Mouse (Mus musculus) heart, embryonic 11.5 days (tissue): ENCODE data around the gene Cdk17. TPM values are rescaled to one million over a fixed set of nuclear protein-coding genes. Genes with fewer than 3 reads are reported as not detected.

Experiments
- ATAC-seq: fragments of 200-750 bp; cut with Nextera tagmentation; replicated peaks from 2 replicates; pipeline ENCODE4 v1.8.0; 2017; ENCODE audit warnings: moderate library complexity; ENCODE audit not compliant: insufficient number of reproducible peaks, low FRiP score, low TSS enrichment
- H3K27ac ChIP-seq: fragments of 300-500 bp; sonication (generic); 2 replicates; pipeline ENCODE4 v1.5.1; 2014; ENCODE audit warnings: mild to moderate bottlenecking, low read depth, low read length
- H3K27me3 ChIP-seq: fragments of 300-500 bp; sonication (generic); 2 replicates; pipeline ENCODE4 v1.6.1; 2014; ENCODE audit warnings: mild to moderate bottlenecking, low read length, mixed read lengths; ENCODE audit not compliant: control insufficient read depth, insufficient read depth
- H3K36me3 ChIP-seq: fragments of 300-500 bp; sonication (generic); 2 replicates; pipeline ENCODE4 v1.6.1; 2014; ENCODE audit warnings: mild to moderate bottlenecking, low read length, moderate library complexity, mixed read lengths; ENCODE audit not compliant: control insufficient read depth, insufficient read depth
- H3K4me1 ChIP-seq: fragments of 300-500 bp; sonication (generic); 2 replicates; pipeline ENCODE4 v1.6.1; 2014; ENCODE audit warnings: low read length; ENCODE audit not compliant: control insufficient read depth, insufficient read depth
- H3K4me2 ChIP-seq: fragments of 300-500 bp; sonication (generic); 2 replicates; pipeline ENCODE4 v1.6.1; 2014; ENCODE audit warnings: mild to moderate bottlenecking, moderate library complexity
- H3K4me3 ChIP-seq: fragments of 300-500 bp; sonication (generic); 2 replicates; pipeline ENCODE4 v1.5.1; 2014; ENCODE audit warnings: low read depth, low read length
- H3K9ac ChIP-seq: fragments of 300-500 bp; sonication (generic); 2 replicates; pipeline ENCODE4 v1.6.1; 2014; ENCODE audit warnings: mild to moderate bottlenecking, low read depth, low read length, moderate library complexity
- H3K9me3 ChIP-seq: fragments of 300-500 bp; sonication (generic); replicated peaks from 2 replicates; pipeline ENCODE4 v1.6.1; 2016; ENCODE audit warnings: low read length; ENCODE audit not compliant: control insufficient read depth
- WGBS: fragments of 180-500 bp; shearing (Covaris S2); extraction: QIAGEN DNeasy Blood & Tissue Kit; methylation state at CpG from one replicate; pipeline ENCODE4 v1.1.7; 2014; ENCODE audit not compliant: insufficient replicate concordance; 5-methylcytosine and 5-hydroxymethylcytosine counted together
- polyA plus RNA-seq: library from polyadenylated mRNA; unstranded; fragments of >200 nt; fragmentation: Nextera tagmentation; extraction: Ambion mirVana; gene quantifications from 2 replicates; pipeline ENCODE4 v1.2.1, GENCODE M21; 2014

Gene Cdk17
- polyA plus RNA-seq, 1 experiment from 2014 or later: 21.0 TPM

DNA sequence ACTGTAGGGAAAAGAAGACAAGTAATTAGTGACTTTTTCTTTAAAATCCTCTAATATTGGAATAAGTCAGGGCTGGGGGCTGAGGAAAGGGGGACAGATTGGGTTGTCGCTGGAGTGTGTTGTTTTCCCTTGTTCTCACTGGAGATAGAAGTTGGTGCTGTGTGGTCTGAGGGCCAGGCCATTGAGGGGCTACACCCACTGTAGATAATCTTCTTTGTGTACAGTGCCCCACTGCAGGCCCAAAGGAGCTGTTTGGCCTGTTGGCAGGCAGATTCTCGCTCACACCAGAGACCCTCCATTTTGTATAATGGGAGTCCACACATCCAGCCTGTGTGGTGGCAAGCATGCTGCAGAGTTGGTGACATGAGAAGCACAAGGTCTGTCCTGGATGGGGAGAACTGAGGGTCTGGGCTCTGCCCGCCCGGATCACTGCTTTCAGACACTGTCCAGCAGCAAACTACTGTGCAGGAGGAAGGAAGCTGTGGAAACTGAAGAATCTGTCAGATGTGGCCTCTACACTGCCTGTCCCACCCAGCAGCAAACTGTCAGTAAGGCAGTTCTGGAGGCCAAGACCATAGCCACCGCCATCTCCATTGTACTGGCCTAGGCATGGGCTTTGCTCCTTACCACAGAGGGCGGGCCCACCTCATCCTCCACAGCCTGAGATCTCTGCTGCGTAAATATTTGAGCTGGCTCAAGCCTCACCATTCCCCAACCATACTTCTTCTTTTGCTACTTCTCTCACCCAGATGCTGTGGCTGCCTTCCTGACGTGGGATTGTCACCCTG, 30.0 kb downstream of the Cdk17 start:
- Histone ChIP-seq H3K9ac (0 out of 2 replicates have a peak overlapping the region, but pooled peaks have one; percentile 34), H3K9me3 (no peaks in the 10 kb centered on the region), H3K27me3 (no peaks in the 10 kb centered on the region), H3K4me1 (peaks cover 46% of the 10 kb centered on the region), H3K36me3 (no peaks in the 10 kb centered on the region), H3K4me2 (no peak overlapping the region; the same call in 1 of the 2 replicates), H3K27ac (peak overlapping the region; percentile 54), H3K4me3 (no peak overlapping the region)
- ATAC-seq: peak; percentile 37; the same call in 1 of the 2 replicates
- 63% methylated on average over 8 of the region's 8 CpGs for WGBS

DNA sequence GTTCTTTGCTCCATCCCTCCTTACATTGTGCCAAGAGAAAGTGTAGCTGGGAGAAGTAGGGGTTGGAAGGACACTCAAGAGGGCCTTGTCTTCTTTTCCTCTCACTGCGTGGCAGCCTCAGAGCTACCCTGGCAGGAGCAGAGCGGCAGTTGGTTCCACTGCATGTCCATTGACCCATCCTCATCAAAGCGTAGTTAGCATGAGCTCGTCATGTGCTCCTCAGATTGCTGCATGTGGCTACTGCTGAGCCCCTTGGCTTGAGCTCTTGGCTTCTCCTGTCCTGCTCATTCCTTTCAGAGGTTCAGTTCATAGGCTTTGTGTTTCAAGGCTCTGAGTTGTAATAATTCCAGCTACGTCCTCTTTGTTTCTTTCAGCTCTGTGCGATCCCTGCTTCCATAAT, 36.4 kb downstream of the Cdk17 start:
- Histone ChIP-seq H3K4me2 (no peak overlapping the region), H3K36me3 (peaks cover 4% of the 10 kb centered on the region; the same call in 1 of the 2 replicates), H3K9me3 (no peaks in the 10 kb centered on the region), H3K4me3 (no peak overlapping the region), H3K9ac (no peak overlapping the region), H3K4me1 (peaks cover 23% of the 10 kb centered on the region), H3K27me3 (no peaks in the 10 kb centered on the region), H3K27ac (no peak overlapping the region)
- no peak for ATAC-seq
- WGBS: 93% methylated on average over 6 of the region's 6 CpGs

GRCm38 (mm10) chr10:93198958-93199357, 38.3 kb downstream of the Cdk17 start:
- H3K9me3 ChIP-seq: no peaks in the 10 kb centered on the region
- no peak overlapping the region for H3K27ac ChIP-seq
- WGBS: 71% methylated on average over 3 of the region's 3 CpGs
- H3K36me3 ChIP-seq: peaks cover 4% of the 10 kb centered on the region; the same call in 1 of the 2 replicates
- H3K4me2 ChIP-seq: no peak overlapping the region
- no peak for ATAC-seq
- no peak overlapping the region for H3K4me3 ChIP-seq
- H3K27me3 ChIP-seq: no peaks in the 10 kb centered on the region
- H3K4me1 ChIP-seq: peaks cover 15% of the 10 kb centered on the region
- no peak overlapping the region for H3K9ac ChIP-seq

GRCm38 (mm10) chr10:93201846-93202458, 41.3 kb downstream of the Cdk17 start:
- no peaks in the 10 kb centered on the region for H3K9me3 ChIP-seq
- no peak overlapping the region for H3K4me3 ChIP-seq
- peaks cover 3% of the 10 kb centered on the region; the same call in 1 of the 2 replicates for H3K4me1 ChIP-seq
- no peaks in the 10 kb centered on the region for H3K27me3 ChIP-seq
- no peak for ATAC-seq
- H3K27ac ChIP-seq: no peak overlapping the region
- no peak overlapping the region for H3K4me2 ChIP-seq
- peaks cover 4% of the 10 kb centered on the region; the same call in 1 of the 2 replicates for H3K36me3 ChIP-seq
- no peak overlapping the region for H3K9ac ChIP-seq
- 86% methylated on average over 6 of the region's 6 CpGs for WGBS

GRCm38 (mm10) chr10:93205287-93205956, 44.7 kb downstream of the Cdk17 start:
- Histone ChIP-seq H3K36me3 (no peaks in the 10 kb centered on the region), H3K4me1 (peaks cover 6% of the 10 kb centered on the region; the same call in 1 of the 2 replicates), H3K4me3 (no peak overlapping the region), H3K9me3 (no peaks in the 10 kb centered on the region), H3K4me2 (no peak overlapping the region), H3K27ac (no peak overlapping the region), H3K9ac (no peak overlapping the region), H3K27me3 (no peaks in the 10 kb centered on the region)
- no peak for ATAC-seq
- WGBS: 85% methylated on average over 4 of the region's 4 CpGs

DNA sequence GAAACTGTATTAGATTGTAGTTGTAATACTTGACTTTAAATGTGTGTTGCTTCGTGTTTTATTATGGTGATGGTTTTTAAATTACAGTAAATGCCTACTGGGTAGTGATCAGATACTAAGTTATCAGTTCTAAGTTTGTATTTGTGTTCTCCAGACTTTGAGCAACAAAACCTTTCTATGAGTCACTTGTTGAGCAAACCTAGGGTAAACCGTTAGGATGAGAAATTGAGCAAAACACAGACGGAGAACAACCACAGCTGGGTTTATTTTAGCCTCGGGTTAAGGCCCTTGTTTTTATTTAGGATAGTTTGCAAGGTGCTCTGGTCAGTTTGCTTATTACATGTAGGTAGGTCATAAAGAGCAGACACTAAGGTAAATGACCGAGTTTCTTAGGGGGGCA, 46.5 kb downstream of the Cdk17 start:
- WGBS: 81% methylated on average over 5 of the region's 5 CpGs
- no peaks in the 10 kb centered on the region for H3K27me3 ChIP-seq
- no peak overlapping the region for H3K27ac ChIP-seq
- ATAC-seq: no peak
- peaks cover 6% of the 10 kb centered on the region; the same call in 1 of the 2 replicates for H3K4me1 ChIP-seq
- no peak overlapping the region for H3K4me3 ChIP-seq
- peaks cover 4% of the 10 kb centered on the region; the same call in 1 of the 2 replicates for H3K36me3 ChIP-seq
- no peaks in the 10 kb centered on the region for H3K9me3 ChIP-seq
- H3K4me2 ChIP-seq: no peak overlapping the region
- no peak overlapping the region for H3K9ac ChIP-seq

DNA sequence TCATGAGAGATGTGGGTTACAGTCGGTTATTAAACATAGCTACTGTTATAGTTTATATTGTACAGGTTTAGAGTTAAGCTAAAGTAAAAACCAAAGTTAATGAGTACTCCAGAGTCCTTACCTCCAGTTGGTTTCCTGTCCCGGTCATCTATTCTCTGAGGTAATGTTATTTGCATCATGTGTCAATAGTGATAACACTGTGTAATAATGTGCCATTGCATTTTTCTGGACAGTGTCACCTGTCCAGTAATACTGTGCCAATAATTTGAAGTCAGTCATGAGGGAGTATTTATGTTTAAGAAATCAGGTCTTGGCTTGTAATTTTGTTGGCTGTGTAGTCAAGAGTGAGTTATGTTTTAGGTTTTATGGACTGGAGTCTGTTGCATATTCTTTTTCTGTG, 52.0 kb downstream of the Cdk17 start:
- peaks cover 31% of the 10 kb centered on the region for H3K36me3 ChIP-seq
- WGBS: 84% methylated on average over 2 of the region's 2 CpGs
- ATAC-seq: no peak

GRCm38 (mm10) chr10:93213339-93213738, 52.7 kb downstream of the Cdk17 start:
- 79% methylated on average over 7 of the region's 7 CpGs for WGBS

More for the DNA sequence above, 52.0 kb downstream of the Cdk17 start:
- Histone ChIP-seq H3K9me3 (peaks cover 2% of the 10 kb centered on the region; the same call in 1 of the 2 replicates), H3K27ac (no peak overlapping the region), H3K27me3 (no peaks in the 10 kb centered on the region), H3K9ac (no peak overlapping the region), H3K4me2 (no peak overlapping the region), H3K4me1 (peaks cover 3% of the 10 kb centered on the region; the same call in 1 of the 2 replicates), H3K4me3 (no peak overlapping the region)

More at GRCm38 (mm10) chr10:93213339-93213738, 52.7 kb downstream of the Cdk17 start:
- Histone ChIP-seq H3K9ac (no peak overlapping the region), H3K27ac (no peak overlapping the region), H3K4me1 (no peaks in the 10 kb centered on the region), H3K9me3 (peaks cover 2% of the 10 kb centered on the region; the same call in 1 of the 2 replicates), H3K4me2 (no peak overlapping the region), H3K27me3 (no peaks in the 10 kb centered on the region), H3K4me3 (no peak overlapping the region), H3K36me3 (peaks cover 34% of the 10 kb centered on the region)
- no peak for ATAC-seq
